Mouse (Mus musculus): Measurements from ENCODE around the gene Rnf180. TPM values are rescaled to one million over a fixed set of nuclear protein-coding genes. Genes with fewer than 3 reads are reported as not detected.

The Rnf180 gene
- polyA plus RNA-seq, 1 experiment: 2.7 TPM

GRCm38 (mm10) chr13:105104385-105104784 lies 190.2 kb downstream of the Rnf180 start:
- no peaks in the 10 kb centered on the region for H3K36me3 ChIP-seq (replicated peaks; ENCODE audit: low read length)

DNA sequence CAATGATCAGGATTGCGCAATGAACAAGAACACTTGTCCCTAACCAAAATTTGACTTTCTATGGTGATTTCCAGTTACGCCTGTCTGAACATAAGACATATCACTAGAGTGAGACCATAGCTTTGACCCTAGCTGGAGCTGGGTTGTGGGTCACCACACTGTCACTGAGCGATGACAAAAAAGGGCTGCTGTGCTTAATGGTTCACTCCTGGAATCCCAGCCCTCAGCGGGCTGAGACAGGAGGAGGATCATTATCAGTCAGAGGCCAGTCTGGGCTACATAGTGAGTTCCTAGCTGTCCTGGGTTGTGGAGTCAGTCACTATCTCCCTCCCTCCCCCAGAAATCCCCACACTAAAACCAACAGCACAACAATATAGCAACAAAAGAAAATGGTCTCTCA lies 193.9 kb downstream of the Rnf180 start:
- no peaks in the 10 kb centered on the region for H3K9me3 ChIP-seq
- H3K36me3 ChIP-seq (replicated peaks; ENCODE audit: low read length): no peaks in the 10 kb centered on the region
- H3K27me3 ChIP-seq (replicated peaks): no peaks in the 10 kb centered on the region
- no peak overlapping the region for H3K4me3 ChIP-seq (replicated peaks)
- H3K4me1 ChIP-seq: peaks cover 29% of the 10 kb centered on the region
- TF ChIP-seq FLI1 (IDR thresholded peaks at IDR 0.05; ENCODE audit: low read length): no peak

More at GRCm38 (mm10) chr13:105104385-105104784, 190.2 kb downstream of the Rnf180 start:
- H3K4me3 ChIP-seq (replicated peaks): no peak overlapping the region
- TF ChIP-seq FLI1 (IDR thresholded peaks at IDR 0.05; ENCODE audit: low read length) (no peak), GATA1 (IDR thresholded peaks at IDR 0.05; ENCODE audit: borderline replicate concordance, low read length) (no peak)
- peaks cover 27% of the 10 kb centered on the region for H3K4me1 ChIP-seq
- no peaks in the 10 kb centered on the region for H3K9me3 ChIP-seq
- no peaks in the 10 kb centered on the region for H3K27me3 ChIP-seq (replicated peaks)

DNA sequence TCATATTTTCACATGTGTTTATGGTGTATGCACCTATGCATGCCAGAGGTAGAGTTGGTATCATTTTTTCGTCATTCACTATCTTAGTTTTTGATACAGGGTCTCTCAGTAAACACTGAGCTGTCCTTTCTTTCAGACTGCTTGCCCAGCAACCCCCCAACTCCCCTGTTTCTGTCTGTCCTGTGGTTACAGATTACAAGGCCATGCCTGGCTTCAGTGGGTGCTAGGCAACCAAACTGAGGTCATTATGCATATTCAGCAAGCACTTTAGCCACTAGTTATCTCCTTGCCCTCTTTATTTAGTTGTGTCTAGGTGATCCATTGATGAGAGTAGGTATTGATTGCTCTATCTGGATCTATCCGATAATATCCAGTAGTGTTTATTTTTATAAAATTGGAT lies 198.3 kb downstream of the Rnf180 start:
- Histone ChIP-seq H3K9me3 (no peaks in the 10 kb centered on the region), H3K4me3 (replicated peaks) (no peak overlapping the region), H3K36me3 (replicated peaks; ENCODE audit: low read length) (no peaks in the 10 kb centered on the region), H3K27me3 (replicated peaks) (no peaks in the 10 kb centered on the region), H3K4me1 (peaks cover 12% of the 10 kb centered on the region)
- TF ChIP-seq GATA1 (IDR thresholded peaks at IDR 0.05; ENCODE audit: borderline replicate concordance, low read length) (no peak), FLI1 (IDR thresholded peaks at IDR 0.05; ENCODE audit: low read length) (no peak)

- no peak for TF ChIP-seq FLI1 (IDR thresholded peaks at IDR 0.05; ENCODE audit: low read length)
- TF ChIP-seq GATA1 (IDR thresholded peaks at IDR 0.05; ENCODE audit: borderline replicate concordance, low read length): no peak
- no peaks in the 10 kb centered on the region for H3K36me3 ChIP-seq (replicated peaks; ENCODE audit: low read length)
- H3K27me3 ChIP-seq (replicated peaks): no peaks in the 10 kb centered on the region
- no peak overlapping the region for H3K4me3 ChIP-seq (replicated peaks)
- H3K9me3 ChIP-seq: no peaks in the 10 kb centered on the region
- peaks cover 10% of the 10 kb centered on the region; the same call in 1 of the 2 replicates for H3K4me1 ChIP-seq
Measured at GRCm38 (mm10) chr13:105089276-105089675, 205.3 kb downstream of the Rnf180 start.

DNA sequence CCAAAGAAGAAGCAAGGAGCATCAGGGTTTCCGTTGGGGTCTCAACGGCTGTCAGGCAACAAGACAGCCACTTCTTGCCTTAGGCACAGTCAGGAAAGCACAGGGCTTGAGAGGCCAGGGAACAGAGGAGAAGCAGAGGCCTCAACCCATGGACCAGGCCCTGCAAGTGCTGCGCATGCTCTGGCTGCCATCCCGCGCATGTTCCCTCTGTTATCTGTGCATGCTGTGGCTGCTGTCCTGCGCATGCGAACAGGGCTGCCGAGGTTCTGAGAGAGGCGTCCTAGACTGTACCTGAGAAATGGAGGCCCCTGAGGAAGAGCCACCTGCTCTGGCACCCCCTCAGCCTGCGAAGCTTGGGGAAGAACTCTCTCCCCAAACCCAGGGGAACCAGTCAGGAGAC lies 212.8 kb downstream of the Rnf180 start, which contains the start of gene 4933425L06Rik:
Gene 4933425L06Rik, plus strand, starts transcription at position 261 of the 400 bp plus-strand sequence.
- Histone ChIP-seq H3K4me1 (peaks cover 14% of the 10 kb centered on the region), H3K4me3 (replicated peaks) (peak within 1 kb of the TSS; percentile 50), H3K9me3 (no peaks in the 10 kb centered on the region), H3K36me3 (replicated peaks; ENCODE audit: low read length) (no peaks in the 10 kb centered on the region), H3K27me3 (replicated peaks) (no peaks in the 10 kb centered on the region)
- TF ChIP-seq FLI1 (IDR thresholded peaks at IDR 0.05; ENCODE audit: low read length): no peak
- no peak for TF ChIP-seq GATA1 (IDR thresholded peaks at IDR 0.05; ENCODE audit: borderline replicate concordance, low read length)

Other genes starting within 250 kb of the Rnf180 start
- 0.17 TPM in 1 of 2 replicates, not detected in the other for gene Rgs7bp, start 239.9 kb downstream of the Rnf180 start, polyA plus RNA-seq (2012; ENCODE audit: insufficient read depth, low replicate concordance)
- not detected in 2 replicates for gene 4933425L06Rik, start 212.7 kb downstream of the Rnf180 start, polyA plus RNA-seq (2012; ENCODE audit: insufficient read depth, low replicate concordance)
- not detected in 2 replicates for gene Htr1a, start 148.8 kb upstream of the Rnf180 start, polyA plus RNA-seq (2012; ENCODE audit: insufficient read depth, low replicate concordance)